Mouse (Mus musculus) liver, embryonic 12.5 days (tissue): ENCODE measurements around the gene Map4k4. TPM values are rescaled to one million over a fixed set of nuclear protein-coding genes. Genes with fewer than 3 reads are reported as not detected.

ENCODE experiments used
- ATAC-seq: fragments of 200-750 bp; cut with Nextera tagmentation; 2 replicates; pipeline ENCODE4 v1.8.0; 2017; ENCODE audit warnings: moderate number of reproducible peaks, mild to moderate bottlenecking, moderate library complexity
- H3K27ac ChIP-seq: fragments of 300-500 bp; sonication (generic); 2 replicates; pipeline ENCODE4 v1.5.1; 2016; ENCODE audit warnings: mild to moderate bottlenecking
- H3K27me3 ChIP-seq: fragments of 300-500 bp; sonication (generic); replicated peaks from 2 replicates; pipeline ENCODE4 v1.6.1; 2016; ENCODE audit warnings: mild to moderate bottlenecking, moderate library complexity
- H3K36me3 ChIP-seq: fragments of 300-500 bp; sonication (generic); 2 replicates; pipeline ENCODE4 v1.6.1; 2016; ENCODE audit warnings: mild to moderate bottlenecking, moderate library complexity
- H3K4me1 ChIP-seq: fragments of 300-500 bp; sonication (generic); 2 replicates; pipeline ENCODE4 v1.6.1; 2016
- H3K4me2 ChIP-seq: fragments of 300-500 bp; sonication (generic); 2 replicates; pipeline ENCODE4 v1.6.1; 2016; ENCODE audit warnings: mild to moderate bottlenecking, moderate library complexity
- H3K4me3 ChIP-seq: fragments of 300-500 bp; sonication (generic); 2 replicates; pipeline ENCODE4 v1.5.1; 2016; ENCODE audit warnings: mild to moderate bottlenecking, moderate library complexity
- H3K9ac ChIP-seq: fragments of 300-500 bp; sonication (generic); 2 replicates; pipeline ENCODE4 v1.6.1; 2016; ENCODE audit warnings: mild to moderate bottlenecking, moderate library complexity
- H3K9me3 ChIP-seq: fragments of 300-500 bp; sonication (generic); replicated peaks from 2 replicates; pipeline ENCODE4 v1.6.1; 2016; ENCODE audit warnings: mild to moderate bottlenecking, moderate library complexity
- WGBS: fragments of 180-500 bp; shearing (Covaris S2); methylation state at CpG from one replicate; pipeline ENCODE4 v1.1.7; 2016; ENCODE audit not compliant: insufficient replicate concordance; 5-methylcytosine and 5-hydroxymethylcytosine counted together
- polyA plus RNA-seq: library from polyadenylated mRNA; unstranded; fragments of >200 nt; fragmentation: Nextera tagmentation; extraction: Ambion mirVana; gene quantifications from 2 replicates; pipeline ENCODE4 v1.2.1, GENCODE M21; 2016

Gene Map4k4
- polyA plus RNA-seq, 1 experiment from 2014 or later, result 8.8 TPM

- no peak for ATAC-seq
- H3K4me2 ChIP-seq, result peak overlapping the region; percentile 88
- peaks cover 58% of the 10 kb centered on the region for H3K4me1 ChIP-seq
- peak overlapping the region; percentile 81 for H3K27ac ChIP-seq
- 13% methylated on average over 26 of the region's 26 CpGs for WGBS
- H3K9me3 ChIP-seq, result no peaks in the 10 kb centered on the region
- H3K9ac ChIP-seq, result peak overlapping the region; percentile 76
- H3K4me3 ChIP-seq, result peak overlapping the region; percentile 71
- peaks cover 5% of the 10 kb centered on the region; the same call in 1 of the 2 replicates for H3K36me3 ChIP-seq
- H3K27me3 ChIP-seq, result peaks cover 51% of the 10 kb centered on the region
These were observed 1.4 kb downstream of the Map4k4 start for GRCm38 (mm10) chr1:39901851-39902703.

- Histone ChIP-seq H3K27me3 (peaks cover 51% of the 10 kb centered on the region), H3K4me3 (peak overlapping the region; percentile 71), H3K9me3 (no peaks in the 10 kb centered on the region), H3K36me3 (peaks cover 5% of the 10 kb centered on the region; the same call in 1 of the 2 replicates), H3K4me1 (peaks cover 62% of the 10 kb centered on the region), H3K4me2 (peak overlapping the region; percentile 88), H3K9ac (peak overlapping the region; percentile 12; the same call in 1 of the 2 replicates), H3K27ac (0 out of 2 replicates have a peak overlapping the region, but pooled peaks have one; percentile 22)
- 17% methylated on average over 3 of the region's 3 CpGs for WGBS
- ATAC-seq, result no peak
These were observed 2.0 kb downstream of the Map4k4 start for GRCm38 (mm10) chr1:39902704-39903151.

GRCm38 (mm10) chr1:39904720-39905119 is 4.0 kb downstream of the Map4k4 start:
- H3K27me3 ChIP-seq, result peaks cover 36% of the 10 kb centered on the region
- no peak for ATAC-seq
- no peaks in the 10 kb centered on the region for H3K9me3 ChIP-seq
- no peak overlapping the region for H3K4me2 ChIP-seq
- H3K36me3 ChIP-seq, result peaks cover 5% of the 10 kb centered on the region; the same call in 1 of the 2 replicates
- no peak overlapping the region for H3K4me3 ChIP-seq
- 75% methylated on average over 3 of the region's 3 CpGs for whole genome bisulfite sequencing
- no peak overlapping the region for H3K9ac ChIP-seq
- H3K4me1 ChIP-seq, result peaks cover 59% of the 10 kb centered on the region
- H3K27ac ChIP-seq, result no peak overlapping the region

GRCm38 (mm10) chr1:39906921-39907320 is 6.2 kb downstream of the Map4k4 start:
- H3K4me1 ChIP-seq, result peaks cover 51% of the 10 kb centered on the region
- ATAC-seq, result no peak
- H3K36me3 ChIP-seq, result peaks cover 9% of the 10 kb centered on the region; the same call in 1 of the 2 replicates
- H3K4me3 ChIP-seq, result no peak overlapping the region
- whole genome bisulfite sequencing, result 76% methylated on average over 11 of the region's 11 CpGs
- no peaks in the 10 kb centered on the region for H3K9me3 ChIP-seq
- H3K27ac ChIP-seq, result no peak overlapping the region
- H3K4me2 ChIP-seq, result no peak overlapping the region
- H3K27me3 ChIP-seq, result peaks cover 14% of the 10 kb centered on the region
- H3K9ac ChIP-seq, result no peak overlapping the region

- Histone ChIP-seq H3K9ac (no peak overlapping the region), H3K4me1 (peaks cover 52% of the 10 kb centered on the region), H3K9me3 (no peaks in the 10 kb centered on the region), H3K27ac (no peak overlapping the region), H3K4me2 (no peak overlapping the region), H3K4me3 (no peak overlapping the region), H3K36me3 (peaks cover 13% of the 10 kb centered on the region; the same call in 1 of the 2 replicates), H3K27me3 (no peaks in the 10 kb centered on the region)
- ATAC-seq, result no peak
- 79% methylated on average over 2 of the region's 2 CpGs for WGBS
These were observed 8.3 kb downstream of the Map4k4 start for GRCm38 (mm10) chr1:39908976-39909375.

GRCm38 (mm10) chr1:39911446-39911845 is 10.7 kb downstream of the Map4k4 start:
- Histone ChIP-seq H3K4me2 (no peak overlapping the region), H3K36me3 (peaks cover 18% of the 10 kb centered on the region; the same call in 1 of the 2 replicates), H3K4me3 (no peak overlapping the region), H3K27me3 (no peaks in the 10 kb centered on the region), H3K9ac (no peak overlapping the region), H3K27ac (no peak overlapping the region), H3K4me1 (peaks cover 34% of the 10 kb centered on the region), H3K9me3 (0 out of 2 replicates have a peak, but pooled peaks cover 6% of the 10 kb centered on the region)
- 37% methylated on average over 3 of the region's 3 CpGs for WGBS
- ATAC-seq, result peak; percentile 44; the same call in 1 of the 2 replicates

GRCm38 (mm10) chr1:39913256-39913655 is 12.5 kb downstream of the Map4k4 start:
- ATAC-seq, result no peak
- no peak overlapping the region for H3K4me2 ChIP-seq
- no peak overlapping the region for H3K9ac ChIP-seq
- H3K27ac ChIP-seq, result no peak overlapping the region
- 0 out of 2 replicates have a peak, but pooled peaks cover 6% of the 10 kb centered on the region for H3K9me3 ChIP-seq
- WGBS, result 60% methylated on average over 4 of the region's 4 CpGs
- H3K4me1 ChIP-seq, result peaks cover 34% of the 10 kb centered on the region
- peaks cover 18% of the 10 kb centered on the region; the same call in 1 of the 2 replicates for H3K36me3 ChIP-seq
- H3K4me3 ChIP-seq, result no peak overlapping the region
- H3K27me3 ChIP-seq, result no peaks in the 10 kb centered on the region

- ATAC-seq, result no peak
- Histone ChIP-seq H3K4me2 (no peak overlapping the region), H3K4me3 (no peak overlapping the region), H3K27me3 (no peaks in the 10 kb centered on the region), H3K4me1 (peaks cover 37% of the 10 kb centered on the region), H3K27ac (no peak overlapping the region), H3K9me3 (0 out of 2 replicates have a peak, but pooled peaks cover 6% of the 10 kb centered on the region), H3K9ac (no peak overlapping the region), H3K36me3 (peaks cover 14% of the 10 kb centered on the region; the same call in 1 of the 2 replicates)
- 89% methylated on average over 4 of the region's 4 CpGs for WGBS
These were observed 15.4 kb downstream of the Map4k4 start for GRCm38 (mm10) chr1:39916144-39916543.

- ATAC-seq, result no peak
- peaks cover 9% of the 10 kb centered on the region; the same call in 1 of the 2 replicates for H3K36me3 ChIP-seq
- peaks cover 47% of the 10 kb centered on the region for H3K4me1 ChIP-seq
- H3K27me3 ChIP-seq, result no peaks in the 10 kb centered on the region
- H3K27ac ChIP-seq, result no peak overlapping the region
- H3K4me3 ChIP-seq, result no peak overlapping the region
- no peak overlapping the region for H3K9ac ChIP-seq
- no peak overlapping the region for H3K4me2 ChIP-seq
- WGBS, result 74% methylated on average over 13 of the region's 13 CpGs
- 0 out of 2 replicates have a peak, but pooled peaks cover 6% of the 10 kb centered on the region for H3K9me3 ChIP-seq
These were observed 17.3 kb downstream of the Map4k4 start for GRCm38 (mm10) chr1:39917855-39918516.

- peaks cover 53% of the 10 kb centered on the region for H3K4me1 ChIP-seq
- H3K9ac ChIP-seq, result no peak overlapping the region
- WGBS, result 48% methylated on average over 7 of the region's 7 CpGs
- no peak overlapping the region for H3K4me3 ChIP-seq
- H3K27ac ChIP-seq, result no peak overlapping the region
- no peak overlapping the region for H3K4me2 ChIP-seq
- no peaks in the 10 kb centered on the region for H3K27me3 ChIP-seq
- H3K36me3 ChIP-seq, result peaks cover 9% of the 10 kb centered on the region; the same call in 1 of the 2 replicates
- no peak for ATAC-seq
- H3K9me3 ChIP-seq, result 0 out of 2 replicates have a peak, but pooled peaks cover 6% of the 10 kb centered on the region
These were observed 17.9 kb downstream of the Map4k4 start for GRCm38 (mm10) chr1:39918517-39919115.

- H3K27ac ChIP-seq, result no peak overlapping the region
- ATAC-seq, result no peak
- H3K9me3 ChIP-seq, result 0 out of 2 replicates have a peak, but pooled peaks cover 2% of the 10 kb centered on the region
- no peak overlapping the region for H3K4me3 ChIP-seq
- WGBS, result 32% methylated on average over 2 of the region's 2 CpGs
- peaks cover 2% of the 10 kb centered on the region; the same call in 1 of the 2 replicates for H3K36me3 ChIP-seq
- no peaks in the 10 kb centered on the region for H3K27me3 ChIP-seq
- no peak overlapping the region for H3K4me2 ChIP-seq
- no peak overlapping the region for H3K9ac ChIP-seq
- peaks cover 71% of the 10 kb centered on the region for H3K4me1 ChIP-seq
These were observed 19.9 kb downstream of the Map4k4 start for GRCm38 (mm10) chr1:39920616-39921015.
